Mouse (Mus musculus) layer of hippocampus, adult 2 months (tissue): ENCODE data around the gene Cdc123. TPM values are rescaled to one million over a fixed set of nuclear protein-coding genes. Genes with fewer than 3 reads are reported as not detected.

Experiments used
- DNase-seq, 2 experiments: peaks; one replicate each; pipeline ENCODE4 v3.0.0; 2022; ENCODE audit warnings: low spot score in 2 of 2
- H3K27ac ChIP-seq: fragments of 200-600 bp; 2 replicates; pipeline ENCODE4 v1.8.1; 2022
- H3K4me3 ChIP-seq: fragments of 200-600 bp; 2 replicates; pipeline ENCODE4 v1.8.1; 2022; ENCODE audit warnings: mild to moderate bottlenecking
- CTCF ChIP-seq: fragments of 200-600 bp; conservative IDR thresholded peaks from 2 replicates; pipeline ENCODE4 v1.8.1; 2022; ENCODE audit warnings: antibody characterized with exemption, mild to moderate bottlenecking, moderate library complexity
- total RNA-seq, 2 experiments: library from RNA; stranded (reverse); gene quantifications; 2 replicates each; pipeline ENCODE4 v1.2.3; 2021

Gene Cdc123
- total RNA-seq, 2 experiments from 2014 or later = 135 to 157 TPM

GRCm38 (mm10) chr2:5747545-5748043 is 97.4 kb downstream of the Cdc123 start:
- Histone ChIP-seq H3K27ac (no peak overlapping the region), H3K4me3 (no peak overlapping the region)
- no peak for TF ChIP-seq CTCF
- no peak for DNase-seq

DNA sequence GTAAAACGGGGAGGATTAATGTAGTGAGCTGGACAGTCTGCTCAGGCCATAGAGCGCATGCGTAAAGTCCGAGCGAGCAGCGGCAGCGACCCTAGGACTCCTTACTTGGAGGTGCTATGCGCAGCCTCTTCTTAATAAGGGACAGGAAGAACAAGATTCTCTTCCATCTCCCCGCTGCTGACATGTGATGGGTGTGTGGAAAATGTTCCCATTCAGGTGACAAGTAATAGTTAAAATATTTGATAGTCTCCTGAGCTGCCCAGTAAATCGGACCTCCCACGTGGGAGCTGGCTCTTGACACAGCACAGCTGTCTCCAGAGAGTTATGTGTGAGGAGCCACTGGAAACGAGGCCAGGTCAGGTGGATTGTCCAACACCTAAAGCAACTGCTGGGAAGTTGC is 98.4 kb downstream of the Cdc123 start:
- H3K4me3 ChIP-seq = no peak overlapping the region
- no peak for TF ChIP-seq CTCF
- no peak for DNase-seq
- H3K27ac ChIP-seq = no peak overlapping the region

Other genes with a start within 250 kb of the Cdc123 start
- 100 to 1,000 TPM; 159 to 180 TPM for gene Camk1d, start 130.6 kb downstream of the Cdc123 start, total RNA-seq
- gene Nudt5, start 145 bp downstream of the Cdc123 start, total RNA-seq = 10 to 100 TPM; 22.6 to 23.6 TPM
- 1 to 10 TPM; 1.5 to 2.6 TPM for gene Gm13199, start 17.8 kb upstream of the Cdc123 start, total RNA-seq
- gene Sec61a2, start 50.3 kb upstream of the Cdc123 start, total RNA-seq = 10 to 100 TPM; 98.7 to 99.1 TPM
- gene Dhtkd1, start 97.6 kb upstream of the Cdc123 start, total RNA-seq = 10 to 100 TPM in 1 of 2 experiments, 1 to 10 TPM in 1; 7.9 to 12.2 TPM
- 10 to 100 TPM; 45.2 to 46.6 TPM for gene Upf2, start 106.3 kb upstream of the Cdc123 start, total RNA-seq